Mouse (Mus musculus) left cerebral cortex, adult 2 months (tissue): Measurements from ENCODE around the gene Apaf1. TPM values are rescaled to one million over a fixed set of nuclear protein-coding genes. Genes with fewer than 3 reads are reported as not detected.

Experiments used
- DNase-seq, 2 experiments: peaks; one replicate each; pipeline ENCODE4 v3.0.0; 2021 to 2022; ENCODE audit warnings: low spot score in 2 of 2, mixed read lengths in 1 of 2; ENCODE audit errors: extremely low spot score in 1 of 2
- H3K27ac ChIP-seq: fragments of 200-600 bp; 2 replicates; pipeline ENCODE4 v1.8.1; 2022
- H3K4me3 ChIP-seq: fragments of 200-600 bp; 2 replicates; pipeline ENCODE4 v1.8.1; 2022
- CTCF ChIP-seq: fragments of 200-600 bp; IDR thresholded peaks from 2 replicates; pipeline ENCODE4 v1.8.1; 2022; ENCODE audit warnings: antibody characterized with exemption, mild to moderate bottlenecking, moderate library complexity
- intact Hi-C: fragments of 180-260 bp; cut with DNase I; formaldehyde crosslinking; loops from one replicate; pipeline ENCODE4 v1.15.1; 2025
- total RNA-seq, 2 experiments: library from RNA; stranded (reverse); gene quantifications; 2 replicates each; pipeline ENCODE4 v1.2.3; 2021

The Apaf1 gene
- total RNA-seq, 2 experiments from 2014 or later = 11.0 to 13.7 TPM

- intact Hi-C loops = loop anchor here (5.0 kb wide), 1 partner anchor 169 kb away; no protein-coding TSS in a partner anchor
- H3K27ac ChIP-seq = no peak overlapping the region
- no peak for TF ChIP-seq CTCF
- no peak overlapping the region for H3K4me3 ChIP-seq
- no peak for DNase-seq
Observed at GRCm38 (mm10) chr10:91073345-91073744, 9.2 kb downstream of the Apaf1 start.

DNA sequence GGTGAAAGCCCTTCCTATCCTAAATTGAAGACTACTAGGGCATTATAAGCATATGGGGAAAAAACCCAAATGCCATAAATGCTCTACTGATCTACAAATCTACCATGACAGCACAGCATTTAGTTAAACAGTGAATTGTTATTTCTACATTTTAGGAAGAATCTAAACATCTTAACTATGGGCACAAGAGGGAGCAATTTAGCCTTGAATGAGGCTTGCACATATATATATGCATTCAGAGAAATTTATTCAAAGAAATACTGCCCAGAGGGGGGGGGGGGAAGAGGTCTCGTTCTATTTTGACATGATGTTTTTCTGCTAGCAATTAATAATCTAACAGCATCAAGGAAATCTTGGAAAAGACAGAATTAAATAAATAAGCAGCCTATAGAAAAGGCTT lies 10.8 kb downstream of the Apaf1 start:
- peak; percentile 40 for TF ChIP-seq CTCF
- no peak for DNase-seq
- no peak overlapping the region for H3K27ac ChIP-seq
- intact Hi-C loops = loop anchor here (2.0 to 5.0 kb wide), 2 partner anchors 69 to 171 kb away; no protein-coding TSS in a partner anchor
- H3K4me3 ChIP-seq = no peak overlapping the region

DNA sequence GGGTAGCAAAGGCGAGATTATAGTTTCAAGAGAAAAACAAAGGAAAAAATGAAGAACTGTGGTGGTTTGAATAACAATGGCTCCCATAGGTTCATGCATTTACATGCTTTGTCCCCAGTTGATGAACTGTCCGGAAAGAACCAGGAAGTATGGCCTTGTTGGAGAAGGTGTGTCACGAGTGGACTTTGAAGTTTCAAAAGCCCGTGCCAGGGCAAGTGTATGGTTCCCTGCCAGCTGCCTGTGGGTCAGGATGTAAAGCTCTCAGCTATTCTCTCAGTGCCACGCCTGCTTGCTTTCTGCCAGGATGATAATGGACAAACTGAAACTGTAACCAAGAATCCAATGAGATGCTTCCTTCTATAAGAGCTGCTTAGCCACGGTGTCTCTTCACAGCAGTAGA lies 20.2 kb downstream of the Apaf1 start:
- Histone ChIP-seq H3K4me3 (no peak overlapping the region), H3K27ac (no peak overlapping the region)
- TF ChIP-seq CTCF = no peak
- no peak for DNase-seq
- intact Hi-C loops = no loop called here

- intact Hi-C loops = no loop called here
- peak; percentile 50 for TF ChIP-seq CTCF
- no peak overlapping the region for H3K27ac ChIP-seq
- H3K4me3 ChIP-seq = no peak overlapping the region
- DNase-seq = no peak
Observed at GRCm38 (mm10) chr10:91060742-91061141, 21.8 kb downstream of the Apaf1 start.

DNA sequence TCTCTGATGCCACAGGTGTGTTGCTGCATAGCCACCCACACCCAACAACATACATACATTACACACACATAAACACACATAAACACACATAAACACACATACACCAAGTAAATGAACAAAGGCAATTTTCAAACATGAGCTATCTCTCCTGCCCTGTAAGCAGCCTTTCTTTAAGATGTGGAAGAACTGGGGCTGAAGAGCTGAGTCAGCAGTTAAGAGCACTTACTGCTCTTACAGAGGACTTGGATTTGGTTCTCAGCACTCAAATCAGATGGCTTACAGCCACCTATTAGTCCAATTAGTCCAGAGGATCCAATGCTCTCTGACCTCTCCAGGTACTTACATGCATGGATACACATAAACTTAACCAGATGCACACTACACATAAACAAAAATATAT lies 29.8 kb downstream of the Apaf1 start:
- TF ChIP-seq CTCF = no peak
- DNase-seq = no peak
- Histone ChIP-seq H3K27ac (no peak overlapping the region), H3K4me3 (no peak overlapping the region)
- intact Hi-C loops = no loop called here

- Histone ChIP-seq H3K4me3 (no peak overlapping the region), H3K27ac (no peak overlapping the region)
- DNase-seq = no peak
- TF ChIP-seq CTCF = no peak
- intact Hi-C loops = no loop called here
Observed at GRCm38 (mm10) chr10:91051156-91051555, 31.4 kb downstream of the Apaf1 start.

GRCm38 (mm10) chr10:91049696-91050095 lies 32.9 kb downstream of the Apaf1 start:
- H3K27ac ChIP-seq = no peak overlapping the region

DNA sequence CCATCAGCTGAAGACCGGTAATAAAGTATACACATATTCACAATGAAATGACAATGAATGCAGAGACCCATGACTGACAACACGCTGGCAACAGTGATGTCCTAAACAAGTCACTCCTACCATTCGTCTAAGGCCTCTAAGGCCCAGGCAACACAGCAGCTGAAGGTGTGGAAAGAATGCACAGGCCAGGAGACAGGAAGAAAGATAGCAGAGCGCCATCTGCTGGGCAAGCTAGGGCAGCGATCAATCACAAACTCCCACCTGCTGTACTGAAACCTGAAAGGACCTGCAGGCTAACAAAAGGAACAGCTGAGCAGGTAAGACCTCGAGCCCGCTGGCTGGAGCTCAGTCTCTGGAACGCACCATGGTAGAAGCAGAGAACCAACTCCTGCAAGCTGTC lies 48.6 kb downstream of the Apaf1 start:
- Histone ChIP-seq H3K27ac (no peak overlapping the region), H3K4me3 (no peak overlapping the region)
- intact Hi-C loops = loop anchor here (1.0 to 10.0 kb wide), 6 partner anchors 67 to 949 kb away; no protein-coding TSS in a partner anchor
- DNase-seq = peak; percentile 62 to 80
- TF ChIP-seq CTCF = peak; percentile 86

More at GRCm38 (mm10) chr10:91049696-91050095, 32.9 kb downstream of the Apaf1 start:
- H3K4me3 ChIP-seq = no peak overlapping the region
- intact Hi-C loops = no loop called here
- no peak for TF ChIP-seq CTCF
- peak in 1 of 2 experiments; percentile 3 for DNase-seq

DNA sequence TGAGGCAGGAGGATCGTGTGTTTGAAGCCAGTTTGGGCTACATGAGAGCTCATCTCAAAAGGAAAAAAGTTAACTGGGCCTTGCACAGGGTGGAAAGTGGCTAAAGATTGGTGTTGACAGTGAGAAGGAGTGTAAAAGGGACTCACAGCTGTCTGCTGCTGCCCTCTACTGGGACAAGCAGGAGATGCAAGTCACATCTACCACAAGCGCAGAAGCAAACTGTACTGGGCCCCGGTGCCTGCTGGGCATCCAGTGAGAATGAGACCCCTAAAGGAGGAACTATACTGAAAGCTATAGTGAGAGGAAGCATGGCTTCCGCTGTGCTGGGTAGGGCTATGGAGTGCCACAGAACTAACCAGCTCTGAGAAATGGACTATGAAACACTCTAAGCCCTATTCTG lies 50.2 kb downstream of the Apaf1 start:
- peak; percentile 94 for TF ChIP-seq CTCF
- DNase-seq = peak; percentile 83 to 88
- Histone ChIP-seq H3K4me3 (no peak overlapping the region), H3K27ac (no peak overlapping the region)
- intact Hi-C loops = loop anchor here (5.0 to 10.0 kb wide), 4 partner anchors 65 to 948 kb away; no protein-coding TSS in a partner anchor

DNA sequence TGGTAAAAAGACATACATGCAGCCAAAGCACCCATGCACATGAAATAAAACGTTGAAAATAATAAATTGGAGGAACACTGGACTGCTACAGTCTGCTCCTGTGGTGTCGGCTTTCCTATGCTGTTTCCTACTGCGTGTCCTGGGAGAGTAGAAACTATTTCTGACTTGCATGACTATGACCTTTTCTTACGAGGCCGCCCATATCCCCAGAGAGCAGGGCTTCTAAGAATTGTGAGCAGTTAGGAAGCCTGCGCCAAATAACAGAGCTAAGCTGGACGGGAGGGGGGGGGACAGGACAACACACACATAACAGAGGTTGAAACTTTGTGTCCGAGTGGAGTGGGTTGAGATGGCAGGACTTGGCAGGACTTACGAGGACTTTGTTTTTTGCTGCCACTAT lies 51.4 kb downstream of the Apaf1 start:
- Histone ChIP-seq H3K4me3 (no peak overlapping the region), H3K27ac (no peak overlapping the region)
- TF ChIP-seq CTCF = no peak
- intact Hi-C loops = loop anchor here (5.0 to 10.0 kb wide), 4 partner anchors 64 to 946 kb away; no protein-coding TSS in a partner anchor
- DNase-seq = no peak

GRCm38 (mm10) chr10:91029002-91029539 lies 53.5 kb downstream of the Apaf1 start:
- TF ChIP-seq CTCF = no peak
- no peak overlapping the region for H3K27ac ChIP-seq
- H3K4me3 ChIP-seq = no peak overlapping the region
- intact Hi-C loops = no loop called here
- DNase-seq = no peak

GRCm38 (mm10) chr10:91027964-91028363 lies 54.6 kb downstream of the Apaf1 start:
- intact Hi-C loops = no loop called here
- DNase-seq = no peak
- TF ChIP-seq CTCF = no peak
- Histone ChIP-seq H3K27ac (peak overlapping the region; percentile 24; the same call in 1 of the 2 replicates), H3K4me3 (no peak overlapping the region)

- intact Hi-C loops = no loop called here
- no peak for TF ChIP-seq CTCF
Observed at GRCm38 (mm10) chr10:91027468-91027867, 55.1 kb downstream of the Apaf1 start.

More at GRCm38 (mm10) chr10:91027468-91027867, 55.1 kb downstream of the Apaf1 start:
- Histone ChIP-seq H3K4me3 (no peak overlapping the region), H3K27ac (peak overlapping the region; percentile 24; the same call in 1 of the 2 replicates)
- no peak for DNase-seq
